Mouse (Mus musculus): Measurements from ENCODE around the gene Dst.

Gene Dst

GRCm38 (mm10) chr1:34104846-34105245, 196.8 kb downstream of the Dst start:
- no peak for DNase-seq

DNA sequence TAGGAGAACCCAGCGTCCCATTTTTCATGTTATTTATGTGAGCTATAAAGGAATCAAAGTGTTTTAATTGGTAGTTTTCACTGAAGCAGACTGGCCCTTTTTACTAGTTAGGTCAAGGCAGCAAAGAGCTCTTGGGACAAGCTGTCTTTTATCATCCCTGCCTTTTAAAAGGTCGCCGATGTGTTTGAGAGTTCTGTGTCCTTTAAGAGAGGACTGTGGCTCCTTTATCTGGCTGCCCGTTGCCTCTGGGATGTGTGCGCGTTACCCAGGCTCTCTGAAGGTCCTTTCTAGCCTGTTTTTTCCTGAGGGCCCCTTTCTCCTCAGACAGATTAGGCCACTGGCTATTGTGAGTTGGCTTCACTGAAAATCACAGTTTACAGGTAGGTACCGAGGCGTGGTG, 198.6 kb downstream of the Dst start:
- no peak for DNase-seq

- no peak for DNase-seq
Observed at GRCm38 (mm10) chr1:34107076-34107475, 199.1 kb downstream of the Dst start.

DNA sequence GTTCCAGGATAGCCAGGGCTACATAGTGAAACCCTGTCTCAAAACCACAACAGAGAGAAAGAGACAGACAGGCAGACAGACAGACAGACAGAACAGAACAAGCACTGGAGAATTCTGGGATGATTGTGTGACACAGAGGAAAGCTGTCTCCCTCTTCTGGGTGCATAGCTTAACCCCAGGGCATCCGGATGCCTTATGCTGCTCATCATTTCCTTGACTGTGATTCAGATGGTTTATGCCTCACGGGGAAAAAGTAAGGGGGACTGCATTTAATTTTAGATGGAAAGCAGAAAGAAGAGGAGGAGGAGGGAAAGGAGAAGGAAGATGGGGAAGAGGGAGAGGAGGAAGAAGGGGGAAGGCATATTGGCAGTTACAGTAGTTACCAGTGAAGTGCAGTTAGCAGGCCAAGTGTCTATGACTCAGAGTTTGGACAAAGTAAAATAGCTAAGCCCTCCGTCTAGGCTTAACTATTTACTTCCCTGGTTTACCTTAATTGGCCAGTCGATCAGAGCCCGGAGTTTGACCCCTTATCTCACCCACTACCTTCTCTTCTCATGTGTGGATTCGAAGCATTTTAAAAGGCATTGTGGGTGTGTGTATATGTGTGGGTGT, 201.7 kb downstream of the Dst start:
- DNase-seq = no peak

DNA sequence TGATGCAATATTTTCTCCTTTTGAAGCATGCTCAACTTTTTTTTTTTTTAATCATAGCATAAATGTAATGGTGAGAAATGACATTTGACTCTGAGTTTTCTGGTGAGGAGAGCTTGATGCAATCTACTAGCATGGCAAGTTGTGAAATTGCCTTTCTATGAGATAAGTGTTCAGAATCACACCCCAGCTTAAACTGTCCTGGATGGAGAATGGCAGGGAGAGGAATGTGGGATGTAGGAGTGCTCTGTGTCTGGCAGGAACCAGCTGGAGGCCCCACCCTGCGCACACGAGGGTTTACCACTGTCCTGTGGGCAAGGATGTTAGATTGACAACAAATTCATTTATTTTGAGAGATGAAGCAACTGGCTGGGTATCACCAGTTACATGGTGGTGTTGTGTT, 202.8 kb downstream of the Dst start:
- no peak for DNase-seq

GRCm38 (mm10) chr1:34111954-34112353, 203.9 kb downstream of the Dst start:
- no peak for DNase-seq

- no peak for DNase-seq
Observed at GRCm38 (mm10) chr1:34116444-34116843, 208.4 kb downstream of the Dst start.

DNA sequence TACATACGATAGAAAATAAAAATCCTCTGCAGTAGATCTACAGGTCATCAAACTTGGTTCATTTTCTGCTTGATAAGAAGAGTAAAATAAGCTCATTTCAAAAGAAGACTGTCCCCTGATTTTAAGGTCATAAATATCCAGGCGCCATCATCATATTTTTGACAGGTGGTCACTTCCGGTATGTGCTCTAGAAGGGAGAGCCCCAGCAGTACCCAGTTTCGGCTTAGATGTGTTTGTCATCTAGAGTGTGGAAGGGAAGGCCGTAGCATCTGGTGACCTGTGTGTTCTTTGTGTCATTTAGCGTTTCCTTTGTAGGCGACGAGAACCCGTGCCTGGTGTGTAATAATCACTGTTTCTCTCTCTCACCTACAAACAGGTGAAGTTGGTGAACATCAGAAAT, 209.0 kb downstream of the Dst start:
- no peak for DNase-seq

- DNase-seq = no peak
Observed at GRCm38 (mm10) chr1:34117709-34118108, 209.7 kb downstream of the Dst start.

GRCm38 (mm10) chr1:34120066-34120465, 212.0 kb downstream of the Dst start:
- no peak for DNase-seq

DNA sequence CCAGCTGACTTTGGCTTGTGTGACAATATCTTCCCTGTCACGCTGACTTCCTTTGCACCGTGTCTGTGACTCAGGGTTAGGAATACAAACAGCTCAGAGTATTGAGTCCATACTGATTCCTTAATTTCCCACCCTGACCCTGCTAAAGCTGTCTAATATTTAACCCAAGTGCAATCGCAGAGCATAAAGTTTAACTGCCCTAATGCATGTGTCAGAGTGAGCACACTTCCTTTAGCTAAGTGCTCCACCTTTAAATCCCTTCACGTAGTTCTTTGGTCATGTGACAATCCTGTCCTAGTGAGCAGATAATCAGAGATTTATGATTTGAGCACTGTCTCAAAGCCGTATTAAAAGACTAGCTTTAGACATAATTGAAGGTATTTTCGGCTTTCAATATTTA, 212.6 kb downstream of the Dst start:
- DNase-seq = no peak

GRCm38 (mm10) chr1:34121157-34122015, 213.4 kb downstream of the Dst start:
- peak; percentile 90 for DNase-seq

DNA sequence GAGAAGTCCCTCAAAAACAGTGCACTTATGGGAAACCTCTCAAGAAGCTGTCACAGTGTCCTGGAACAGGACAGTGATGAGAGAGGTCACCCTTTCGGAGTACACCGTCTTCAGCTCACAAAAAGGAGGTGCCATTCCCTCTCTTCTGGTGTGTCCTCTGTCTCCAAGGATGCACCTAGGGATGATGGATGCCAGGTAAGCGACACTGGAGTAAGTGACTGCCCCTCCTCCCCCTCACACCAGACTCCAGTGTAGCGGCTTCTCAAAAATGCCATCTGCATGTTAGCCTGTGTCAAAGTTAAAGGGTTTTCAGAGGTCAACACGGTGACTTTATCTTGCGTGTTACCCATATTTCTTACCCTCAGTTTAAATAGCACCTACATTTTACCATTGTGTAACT, 214.2 kb downstream of the Dst start:
- no peak for DNase-seq

GRCm38 (mm10) chr1:34122905-34123304, 214.9 kb downstream of the Dst start:
- no peak for DNase-seq

DNA sequence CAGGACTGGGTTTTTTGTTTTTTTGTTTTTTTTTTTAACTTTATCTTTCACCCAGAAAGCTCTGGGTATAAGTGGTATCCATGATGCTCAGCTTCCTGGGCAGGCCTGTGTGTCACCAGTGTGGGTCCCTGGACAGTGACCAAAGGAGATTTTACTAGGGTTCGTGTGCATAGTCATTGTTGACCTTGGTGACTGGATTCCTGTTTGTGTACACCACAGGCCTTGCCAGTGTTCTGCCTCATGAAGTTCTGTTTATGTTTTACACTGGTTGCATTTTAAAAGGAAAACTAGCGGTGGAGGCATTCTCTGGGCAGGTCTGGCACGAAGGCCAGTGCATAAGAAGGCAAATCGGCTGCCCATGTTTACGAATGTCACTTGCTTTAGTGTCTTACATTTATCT, 215.3 kb downstream of the Dst start:
- peak; percentile 56 for DNase-seq

DNA sequence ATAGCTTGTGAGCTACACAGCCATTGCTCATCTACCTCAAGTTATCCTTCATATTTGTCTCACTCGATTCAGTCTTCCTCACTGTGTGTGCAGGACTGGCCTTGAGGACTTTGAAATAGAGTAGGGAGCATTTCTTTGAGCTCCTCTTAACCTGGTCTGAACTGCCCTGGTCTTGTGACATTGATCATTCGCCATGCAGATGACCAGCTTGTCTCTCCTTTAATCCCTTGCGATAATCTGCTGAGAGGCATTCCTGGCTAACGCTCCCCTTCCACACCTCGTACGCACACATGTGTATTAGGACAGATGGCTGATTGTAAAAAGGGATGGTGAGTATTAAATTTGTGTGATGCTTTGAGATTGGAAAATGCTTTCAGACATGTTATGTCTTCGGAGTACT, 216.4 kb downstream of the Dst start:
- no peak for DNase-seq

DNA sequence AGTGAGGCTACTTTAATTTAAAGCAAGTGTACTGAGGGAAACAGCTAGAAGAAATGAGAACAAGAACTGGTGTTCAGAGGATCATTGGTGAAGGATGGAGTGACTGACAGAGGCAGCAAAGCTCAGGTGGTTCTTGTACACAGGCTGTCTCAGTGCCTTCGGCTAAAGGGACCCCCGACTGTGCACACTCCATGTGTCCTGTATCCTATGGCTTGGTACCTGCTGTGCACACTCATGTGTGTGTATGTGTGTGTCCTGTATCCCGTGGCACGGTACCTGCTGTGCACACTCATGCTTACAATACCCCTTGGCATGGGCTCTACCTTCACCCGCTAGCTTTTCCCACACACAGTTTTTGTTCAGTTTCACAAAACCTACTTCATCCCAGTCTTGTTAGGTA, 217.1 kb downstream of the Dst start:
- DNase-seq = no peak

- no peak for DNase-seq
Observed at GRCm38 (mm10) chr1:34127714-34128474, 219.9 kb downstream of the Dst start.

DNA sequence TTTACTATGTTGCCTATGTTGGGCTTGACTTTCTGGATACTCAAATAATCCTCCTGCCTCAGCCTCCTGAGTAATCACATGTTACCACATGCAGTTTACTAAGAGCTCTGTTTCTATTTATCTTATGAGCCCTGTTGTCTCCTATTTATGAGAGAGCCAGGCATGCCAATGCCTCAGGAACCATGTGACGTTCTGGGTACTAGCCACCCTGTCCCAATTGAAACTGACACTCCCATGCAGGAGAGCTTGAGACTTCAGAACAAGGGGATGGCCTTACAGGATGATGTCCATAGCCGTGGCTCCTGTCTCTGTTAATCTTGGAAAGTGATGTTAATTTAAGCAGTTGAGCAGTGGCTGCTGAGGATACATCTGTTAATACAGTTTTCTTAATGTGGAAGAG, 220.8 kb downstream of the Dst start:
- no peak for DNase-seq

GRCm38 (mm10) chr1:34129691-34130090, 221.7 kb downstream of the Dst start:
- DNase-seq = no peak

GRCm38 (mm10) chr1:34130804-34131203, 222.8 kb downstream of the Dst start:
- DNase-seq = no peak

GRCm38 (mm10) chr1:34132875-34133274, 224.8 kb downstream of the Dst start:
- peak; percentile 46 for DNase-seq

DNA sequence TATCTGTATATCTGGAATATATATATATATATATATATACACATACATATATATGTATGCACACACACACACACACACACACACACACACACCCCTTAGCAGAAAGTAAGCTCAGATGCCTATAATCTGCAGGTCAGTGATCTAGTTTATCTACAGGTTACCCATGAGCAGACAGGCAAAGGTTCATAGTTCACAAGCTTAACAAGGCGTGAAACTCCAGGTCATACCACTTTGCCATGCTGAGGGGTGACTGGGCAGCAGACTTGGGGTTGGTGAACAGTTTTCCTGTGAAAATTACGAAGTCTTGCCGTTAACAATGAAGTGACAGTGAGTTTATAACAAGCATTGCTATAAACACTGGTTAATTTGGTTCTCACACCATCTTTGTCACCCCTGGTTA, 227.5 kb downstream of the Dst start:
- peak; percentile 46 for DNase-seq

Measured in kidney, postnatal 10 days (tissue).